Mouse (Mus musculus): ENCODE results near the gene Wap. TPM values are rescaled to one million over a fixed set of nuclear protein-coding genes. Genes with fewer than 3 reads are reported as not detected.
"Not testable (repeated sequence)": the region's sequence is repeated elsewhere in the genome, so short reads cannot be mapped to it uniquely, and the experiment has no call there.

Gene Wap
- polyA plus RNA-seq, 1 experiment from 2014 or later: not detected

- Histone ChIP-seq H3K36me3 (no peaks in the 10 kb centered on the region), H3K27me3 (peaks cover 10% of the 10 kb centered on the region), H3K4me2 (replicated peaks) (peak within 1 kb of the TSS; percentile 82), H3K27ac (no peak within 1 kb of the TSS), H3K4me1 (peaks cover 13% of the 10 kb centered on the region; the same call in 1 of the 2 replicates), H3K4me3 (peak within 1 kb of the TSS; percentile 40), H3K9ac (peak within 1 kb of the TSS; percentile 47), H3K9me3 (replicated peaks) (no peaks in the 10 kb centered on the region)
- ATAC-seq (ENCODE audit: low FRiP score): peak; percentile 69
- WGBS: under 1% methylated on average over 18 of the region's 18 CpGs
Measured at GRCm38 (mm10) chr11:6658271-6658670, 19.8 kb upstream of the Wap start, which contains the start of gene Ramp3. Gene Ramp3, plus strand, starts transcription at chr11:6658521.

- peaks cover 10% of the 10 kb centered on the region for H3K27me3 ChIP-seq
- no peak overlapping the region for H3K27ac ChIP-seq
- H3K4me2 ChIP-seq (replicated peaks): no peak overlapping the region
- 3% methylated on average over 2 of the region's 2 CpGs for WGBS
- no peaks in the 10 kb centered on the region for H3K9me3 ChIP-seq (replicated peaks)
- H3K4me1 ChIP-seq: peaks cover 13% of the 10 kb centered on the region; the same call in 1 of the 2 replicates
- no peaks in the 10 kb centered on the region for H3K36me3 ChIP-seq
- no peak overlapping the region for H3K4me3 ChIP-seq
- ATAC-seq (ENCODE audit: low FRiP score): peak; percentile 62
- H3K9ac ChIP-seq: no peak overlapping the region
Measured at GRCm38 (mm10) chr11:6654903-6655302, 16.5 kb upstream of the Wap start.

- not testable (repeated sequence) for H3K27me3 ChIP-seq; H3K36me3 ChIP-seq; H3K4me1 ChIP-seq; H3K9ac ChIP-seq; H3K4me3 ChIP-seq; ATAC-seq (ENCODE audit: low FRiP score); H3K27ac ChIP-seq; H3K9me3 ChIP-seq (replicated peaks); H3K4me2 ChIP-seq (replicated peaks)
- WGBS: 78% methylated on average over 3 of the region's 3 CpGs
Measured at GRCm38 (mm10) chr11:6652978-6653377, 14.5 kb upstream of the Wap start.

- no peak overlapping the region for H3K27ac ChIP-seq
- WGBS: 70% methylated on average over 7 of the region's 7 CpGs
- no peaks in the 10 kb centered on the region for H3K36me3 ChIP-seq
- no peak overlapping the region for H3K9ac ChIP-seq
- H3K4me1 ChIP-seq: no peaks in the 10 kb centered on the region
- H3K4me3 ChIP-seq: no peak overlapping the region
- H3K4me2 ChIP-seq (replicated peaks): no peak overlapping the region
- no peaks in the 10 kb centered on the region for H3K27me3 ChIP-seq
- no peak for ATAC-seq (ENCODE audit: low FRiP score)
- H3K9me3 ChIP-seq (replicated peaks): no peaks in the 10 kb centered on the region
Measured at GRCm38 (mm10) chr11:6650519-6650918, 12.1 kb upstream of the Wap start.

- 62% methylated on average over 9 of the region's 9 CpGs for WGBS
Measured at GRCm38 (mm10) chr11:6647831-6648724, 9.6 kb upstream of the Wap start.

GRCm38 (mm10) chr11:6644566-6644965, 6.1 kb upstream of the Wap start:
- H3K4me2 ChIP-seq (replicated peaks): no peak overlapping the region
- 67% methylated on average over 6 of the region's 6 CpGs for WGBS
- no peaks in the 10 kb centered on the region for H3K4me1 ChIP-seq
- H3K4me3 ChIP-seq: no peak overlapping the region
- ATAC-seq (ENCODE audit: low FRiP score): 0 out of 2 replicates have a peak, but pooled peaks have one; percentile 32
- H3K9ac ChIP-seq: no peak overlapping the region
- no peaks in the 10 kb centered on the region for H3K9me3 ChIP-seq (replicated peaks)
- no peak overlapping the region for H3K27ac ChIP-seq
- H3K27me3 ChIP-seq: no peaks in the 10 kb centered on the region
- no peaks in the 10 kb centered on the region for H3K36me3 ChIP-seq

More at GRCm38 (mm10) chr11:6647831-6648724, 9.6 kb upstream of the Wap start:
- no peaks in the 10 kb centered on the region for H3K4me1 ChIP-seq
- no peak overlapping the region for H3K27ac ChIP-seq
- H3K9ac ChIP-seq: no peak overlapping the region
- H3K36me3 ChIP-seq: no peaks in the 10 kb centered on the region
- no peak overlapping the region for H3K4me3 ChIP-seq
- no peak for ATAC-seq (ENCODE audit: low FRiP score)
- no peaks in the 10 kb centered on the region for H3K9me3 ChIP-seq (replicated peaks)
- H3K27me3 ChIP-seq: no peaks in the 10 kb centered on the region
- no peak overlapping the region for H3K4me2 ChIP-seq (replicated peaks)

- no peak for ATAC-seq (ENCODE audit: low FRiP score)
- no peak overlapping the region for H3K4me2 ChIP-seq (replicated peaks)
- no peak overlapping the region for H3K27ac ChIP-seq
- no peak overlapping the region for H3K4me3 ChIP-seq
- no peaks in the 10 kb centered on the region for H3K9me3 ChIP-seq (replicated peaks)
- H3K4me1 ChIP-seq: no peaks in the 10 kb centered on the region
- H3K36me3 ChIP-seq: no peaks in the 10 kb centered on the region
- no peak overlapping the region for H3K9ac ChIP-seq
- no peaks in the 10 kb centered on the region for H3K27me3 ChIP-seq
- WGBS: 84% methylated on average over 6 of the region's 6 CpGs
Measured at GRCm38 (mm10) chr11:6639072-6639471, 635 bp upstream of the Wap start.

GRCm38 (mm10) chr11:6636150-6636549, 2.3 kb downstream of the Wap start:
- no peak for ATAC-seq (ENCODE audit: low FRiP score)

GRCm38 (mm10) chr11:6629655-6630054, 8.8 kb downstream of the Wap start:
- H3K27me3 ChIP-seq: no peaks in the 10 kb centered on the region
- no peaks in the 10 kb centered on the region for H3K36me3 ChIP-seq
- no peaks in the 10 kb centered on the region for H3K9me3 ChIP-seq (replicated peaks)
- no peak overlapping the region for H3K4me3 ChIP-seq
- no peak overlapping the region for H3K4me2 ChIP-seq (replicated peaks)
- no peak overlapping the region for H3K27ac ChIP-seq
- ATAC-seq (ENCODE audit: low FRiP score): no peak
- H3K4me1 ChIP-seq: peaks cover 11% of the 10 kb centered on the region
- H3K9ac ChIP-seq: no peak overlapping the region

More at GRCm38 (mm10) chr11:6636150-6636549, 2.3 kb downstream of the Wap start:
- H3K4me3 ChIP-seq: no peak overlapping the region
- no peak overlapping the region for H3K4me2 ChIP-seq (replicated peaks)
- H3K27ac ChIP-seq: no peak overlapping the region
- H3K9ac ChIP-seq: no peak overlapping the region
- no peaks in the 10 kb centered on the region for H3K9me3 ChIP-seq (replicated peaks)
- H3K4me1 ChIP-seq: no peaks in the 10 kb centered on the region
- H3K27me3 ChIP-seq: no peaks in the 10 kb centered on the region
- WGBS: 71% methylated on average over 8 of the region's 8 CpGs
- H3K36me3 ChIP-seq: no peaks in the 10 kb centered on the region

- 25% methylated on average over 4 of the region's 4 CpGs for WGBS
- no peak overlapping the region for H3K4me2 ChIP-seq (replicated peaks)
- H3K27me3 ChIP-seq: no peaks in the 10 kb centered on the region
- H3K9ac ChIP-seq: no peak overlapping the region
- ATAC-seq (ENCODE audit: low FRiP score): no peak
- H3K27ac ChIP-seq: no peak overlapping the region
- no peaks in the 10 kb centered on the region for H3K9me3 ChIP-seq (replicated peaks)
- no peak overlapping the region for H3K4me3 ChIP-seq
- H3K4me1 ChIP-seq: peaks cover 22% of the 10 kb centered on the region
- H3K36me3 ChIP-seq: peaks cover 7% of the 10 kb centered on the region
Measured at GRCm38 (mm10) chr11:6628568-6628967, 9.9 kb downstream of the Wap start.

- no peak for ATAC-seq (ENCODE audit: low FRiP score)
- Histone ChIP-seq H3K36me3 (peaks cover 16% of the 10 kb centered on the region), H3K4me2 (replicated peaks) (no peak overlapping the region), H3K9me3 (replicated peaks) (no peaks in the 10 kb centered on the region), H3K27me3 (no peaks in the 10 kb centered on the region), H3K9ac (no peak overlapping the region), H3K4me1 (peaks cover 29% of the 10 kb centered on the region), H3K27ac (no peak overlapping the region), H3K4me3 (no peak overlapping the region)
- WGBS: 93% methylated on average over 4 of the region's 4 CpGs
Measured at GRCm38 (mm10) chr11:6627731-6628130, 10.7 kb downstream of the Wap start.

GRCm38 (mm10) chr11:6626388-6626772, 12.1 kb downstream of the Wap start:
- Histone ChIP-seq H3K36me3 (peaks cover 29% of the 10 kb centered on the region), H3K9ac (peak overlapping the region; percentile 71), H3K27me3 (no peaks in the 10 kb centered on the region), H3K9me3 (replicated peaks) (no peaks in the 10 kb centered on the region), H3K4me3 (peak overlapping the region; percentile 76), H3K4me2 (replicated peaks) (peak overlapping the region; percentile 57), H3K27ac (peak overlapping the region; percentile 86), H3K4me1 (peaks cover 29% of the 10 kb centered on the region)
- ATAC-seq (ENCODE audit: low FRiP score): peak; percentile 41
- 14% methylated on average over 16 of the region's 16 CpGs for WGBS

Data from hindbrain, embryonic 12.5 days (tissue).